In the genomic region with DNA sequence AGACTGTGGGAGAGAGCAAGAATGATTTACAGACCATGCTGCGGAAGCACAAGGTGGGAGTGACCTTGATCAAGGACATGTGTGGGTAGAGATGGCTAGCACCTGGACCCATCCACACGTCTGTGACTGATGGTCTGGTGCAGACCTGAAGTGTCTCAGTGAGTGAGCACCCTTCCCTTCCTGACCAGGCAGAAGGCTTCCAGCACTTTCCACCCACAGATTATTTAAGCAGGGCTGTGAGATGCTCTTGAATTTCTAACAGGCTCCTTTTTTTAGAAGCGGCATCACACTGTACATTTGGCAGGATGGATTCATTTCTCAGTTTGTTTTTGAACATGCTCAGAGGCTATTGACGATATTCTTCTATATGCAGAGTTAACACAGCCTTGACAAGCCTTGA, we compare ENCODE assay signal across 18 mouse cellular contexts.
A peak's percentile ranks its signal among the peaks of the same experiment; 100 is the strongest.
DNase-seq lines count a peak whose midpoint lies in the region; ATAC-seq and TF ChIP-seq lines count a peak whose summit lies in the region.
"Had no signal": no experiment of that assay in that cellular context is flagged by ENCODE, and none has a peak within 500 bp of the region (broad histone marks: within the 10 kb centered on the region; RNA-seq: fewer than 3 reads in every experiment).

No protein-coding gene starts in this region.

- no peak overlapping the region for H3K4me2 ChIP-seq in forebrain, embryonic 15.5 days (replicated peaks)
- H3K4me2 ChIP-seq in forebrain, embryonic 13.5 days = no peak overlapping the region
- no peak overlapping the region for H3K4me2 ChIP-seq in heart, embryonic 13.5 days
- H3K4me2 ChIP-seq: heart, embryonic 11.5 days; hindbrain, embryonic 13.5 days; limb, embryonic 15.5 days; midbrain, embryonic 15.5 days had no signal

- H3K27ac ChIP-seq in forebrain, embryonic 15.5 days (replicated peaks) = peak overlapping the region; percentile 9; the same call in 1 of the 2 replicates
- H3K27ac ChIP-seq in forebrain, embryonic 13.5 days = no peak overlapping the region
- 0 out of 2 replicates have a peak overlapping the region, but pooled peaks have one; percentile 42 for H3K27ac ChIP-seq in heart, embryonic 13.5 days (replicated peaks)
- H3K27ac ChIP-seq in layer of hippocampus, adult 2 months = peak overlapping the region; percentile 20
- H3K27ac ChIP-seq: hindbrain, embryonic 13.5 days; limb, embryonic 15.5 days; midbrain, embryonic 15.5 days had no signal

- TF ChIP-seq CTCF in layer of hippocampus, adult 2 months (conservative IDR thresholded peaks at IDR 0.05) = no peak

- H3K4me3 ChIP-seq in forebrain, embryonic 15.5 days = no peak overlapping the region
- H3K4me3 ChIP-seq in forebrain, embryonic 13.5 days = no peak overlapping the region
- H3K4me3 ChIP-seq in heart, embryonic 13.5 days = no peak overlapping the region
- H3K4me3 ChIP-seq in layer of hippocampus, adult 2 months = no peak overlapping the region
- H3K4me3 ChIP-seq: hindbrain, embryonic 13.5 days; limb, embryonic 15.5 days; megakaryocyte, embryonic 14.5 days; midbrain, embryonic 15.5 days had no signal

- WGBS in forebrain, embryonic 15.5 days = 81% methylated on average over 4 of the region's 4 CpGs
- 89% methylated on average over 4 of the region's 4 CpGs for WGBS in forebrain, embryonic 13.5 days
- 60% methylated on average over 4 of the region's 4 CpGs for WGBS in heart, embryonic 13.5 days

- intact Hi-C loops in heart, postnatal 10 days (cut with DNase I) = no loop called here

- H3K27me3 ChIP-seq in forebrain, embryonic 15.5 days = no peaks in the 10 kb centered on the region
- peaks cover 8% of the 10 kb centered on the region for H3K27me3 ChIP-seq in forebrain, embryonic 13.5 days
- H3K27me3 ChIP-seq in heart, embryonic 13.5 days (replicated peaks) = peaks cover 14% of the 10 kb centered on the region; the same call in 1 of the 2 replicates
- H3K27me3 ChIP-seq: hindbrain, embryonic 13.5 days; limb, embryonic 15.5 days; midbrain, embryonic 15.5 days had no signal

- H3K4me1 ChIP-seq in forebrain, embryonic 15.5 days = peaks cover 51% of the 10 kb centered on the region
- peaks cover 20% of the 10 kb centered on the region for H3K4me1 ChIP-seq in forebrain, embryonic 13.5 days
- peaks cover 29% of the 10 kb centered on the region for H3K4me1 ChIP-seq in heart, embryonic 13.5 days

- no peak for DNase-seq in heart, postnatal 10 days
- no peak for DNase-seq in layer of hippocampus, adult 2 months (ENCODE audit: low spot score in 2 of 2)
- DNase-seq in layer of hippocampus, adult 8-10 months (ENCODE audit: low spot score in 2 of 2) = no peak
- DNase-seq in right cerebral cortex, postnatal 36 days (ENCODE audit: low spot score in 2 of 2) = peak; percentile 40 to 72
- no peak for DNase-seq in right cerebral cortex, postnatal 14 days
- DNase-seq: cerebellum, adult 9-11 months; kidney, postnatal 36 days; lung, postnatal 14 days had no signal

- H3K9ac ChIP-seq in forebrain, embryonic 15.5 days (replicated peaks) = no peak overlapping the region
- no peak overlapping the region for H3K9ac ChIP-seq in forebrain, embryonic 13.5 days
- H3K9ac ChIP-seq in heart, embryonic 13.5 days = no peak overlapping the region
- H3K9ac ChIP-seq: hindbrain, embryonic 13.5 days; limb, embryonic 15.5 days; midbrain, embryonic 15.5 days had no signal

- H3K9me3 ChIP-seq in forebrain, embryonic 15.5 days = no peaks in the 10 kb centered on the region
- no peaks in the 10 kb centered on the region for H3K9me3 ChIP-seq in forebrain, embryonic 13.5 days (replicated peaks)
- no peaks in the 10 kb centered on the region for H3K9me3 ChIP-seq in heart, embryonic 13.5 days
- H3K9me3 ChIP-seq: hindbrain, embryonic 13.5 days; limb, embryonic 15.5 days; megakaryocyte, embryonic 14.5 days; midbrain, embryonic 15.5 days had no signal

- no peaks in the 10 kb centered on the region for H3K36me3 ChIP-seq in forebrain, embryonic 15.5 days
- H3K36me3 ChIP-seq in forebrain, embryonic 13.5 days (ENCODE audit: poor library complexity, severe bottlenecking) = no peaks in the 10 kb centered on the region
- no peaks in the 10 kb centered on the region for H3K36me3 ChIP-seq in heart, embryonic 13.5 days
- H3K36me3 ChIP-seq: G1E; hindbrain, embryonic 13.5 days; limb, embryonic 15.5 days; midbrain, embryonic 15.5 days had no signal

- no peak for ATAC-seq in forebrain, embryonic 15.5 days (replicated peaks)
- ATAC-seq in forebrain, embryonic 13.5 days = no peak
- no peak for ATAC-seq in heart, embryonic 13.5 days (ENCODE audit: extremely low read depth, insufficient number of reproducible peaks, low FRiP score, low TSS enrichment)
- ATAC-seq: CD4-positive, CD25-positive, alpha-beta regulatory T cell, adult 4 months had no signal

Comparison
In these comparisons a context has a peak if more than half of its experiments do, and no peak if none do; other contexts are left out.
1. DNase-seq: peak in right cerebral cortex, postnatal 36 days (2 of 2); none in heart, postnatal 10 days (0 of 2), layer of hippocampus, adult 2 months (0 of 2), layer of hippocampus, adult 8-10 months (0 of 2) and right cerebral cortex, postnatal 14 days (single experiment).